Mouse (Mus musculus) 3T3-L1 (cell line): ENCODE data around the gene Ass1.

Experiments
- DNase-seq: peaks from one replicate; pipeline ENCODE4 v3.0.0-alpha.2; 2015; ENCODE audit warnings: low read depth, low spot score

Gene Ass1

GRCm38 (mm10) chr2:31484187-31484586 lies 14.2 kb downstream of the Ass1 start:
- peak; percentile 79 for DNase-seq

GRCm38 (mm10) chr2:31489166-31489565 lies 19.2 kb downstream of the Ass1 start:
- DNase-seq, result no peak

- DNase-seq, result no peak
Measured at GRCm38 (mm10) chr2:31490556-31490955, 20.5 kb downstream of the Ass1 start.

- peak; percentile 20 for DNase-seq
Measured at GRCm38 (mm10) chr2:31492308-31492707, 22.3 kb downstream of the Ass1 start.

- no peak for DNase-seq
Measured at GRCm38 (mm10) chr2:31493243-31493642, 23.2 kb downstream of the Ass1 start.

- DNase-seq, result no peak
Measured at GRCm38 (mm10) chr2:31494315-31494714, 24.3 kb downstream of the Ass1 start.

GRCm38 (mm10) chr2:31495046-31495476 lies 25.1 kb downstream of the Ass1 start:
- no peak for DNase-seq

- no peak for DNase-seq
Measured at GRCm38 (mm10) chr2:31496141-31496540, 26.1 kb downstream of the Ass1 start.

GRCm38 (mm10) chr2:31497113-31497512 lies 27.1 kb downstream of the Ass1 start:
- no peak for DNase-seq

GRCm38 (mm10) chr2:31497635-31498034 lies 27.6 kb downstream of the Ass1 start:
- no peak for DNase-seq

GRCm38 (mm10) chr2:31499327-31500291 lies 29.6 kb downstream of the Ass1 start:
- DNase-seq, result no peak

- no peak for DNase-seq
Measured at GRCm38 (mm10) chr2:31500292-31501204, 30.5 kb downstream of the Ass1 start.

- DNase-seq, result no peak
Measured at GRCm38 (mm10) chr2:31501448-31502130, 31.6 kb downstream of the Ass1 start.

GRCm38 (mm10) chr2:31502616-31503522 lies 32.9 kb downstream of the Ass1 start:
- no peak for DNase-seq

- no peak for DNase-seq
Measured at GRCm38 (mm10) chr2:31505472-31505871, 35.5 kb downstream of the Ass1 start.

- DNase-seq, result no peak
Measured at GRCm38 (mm10) chr2:31508851-31509250, 38.8 kb downstream of the Ass1 start.

- no peak for DNase-seq
Measured at GRCm38 (mm10) chr2:31511316-31511715, 41.3 kb downstream of the Ass1 start.

GRCm38 (mm10) chr2:31516557-31516956 lies 46.5 kb downstream of the Ass1 start:
- DNase-seq, result no peak

- no peak for DNase-seq
Measured at GRCm38 (mm10) chr2:31521800-31522335, 51.9 kb downstream of the Ass1 start.

- DNase-seq, result peak; percentile 43
Measured at GRCm38 (mm10) chr2:31524641-31525040, 54.6 kb downstream of the Ass1 start.
